Mouse (Mus musculus): ENCODE results near the gene Pih1d2. TPM values are rescaled to one million over a fixed set of nuclear protein-coding genes. Genes with fewer than 3 reads are reported as not detected.

The Pih1d2 gene
- polyA plus RNA-seq, 1 experiment: 2.5 TPM

DNA sequence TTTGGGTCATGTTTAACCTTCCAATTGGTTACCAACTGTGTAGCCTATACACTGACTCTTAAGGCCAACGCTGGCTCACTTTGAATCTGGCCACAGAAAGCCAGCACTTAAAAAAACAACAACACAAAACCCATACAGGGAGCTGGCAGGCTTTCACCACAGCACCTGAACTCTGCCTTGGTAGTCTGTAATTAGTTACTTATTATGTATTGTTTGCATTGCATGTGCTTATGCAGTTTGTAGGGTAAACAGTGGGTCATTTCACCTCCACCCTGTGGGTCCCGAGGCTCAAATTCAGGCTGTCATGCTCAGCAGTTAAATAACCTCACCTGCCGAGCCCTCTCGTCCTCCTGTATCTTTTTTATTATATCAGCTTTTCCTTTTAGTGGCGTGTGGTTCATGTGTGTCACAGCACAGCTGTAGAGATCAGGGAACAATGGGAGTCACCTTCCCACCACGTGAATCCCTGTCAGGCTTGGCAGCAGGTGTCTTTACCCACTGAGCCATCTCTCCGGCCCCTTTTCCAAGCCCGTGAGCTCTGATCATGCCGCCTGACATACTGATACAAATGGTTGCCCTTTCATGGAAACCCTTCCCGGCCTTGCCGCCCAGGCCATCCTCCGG lies 22.2 kb upstream of the Pih1d2 start:
- H3K79me2 ChIP-seq (ENCODE audit: control insufficient read depth, insufficient read depth): peaks cover 8% of the 10 kb centered on the region
- no peak overlapping the region for H3K4me3 ChIP-seq (ENCODE audit: insufficient read depth, poor library complexity, severe bottlenecking)
- H3K36me3 ChIP-seq (ENCODE audit: control insufficient read depth, insufficient read depth): peaks cover 44% of the 10 kb centered on the region
- H3ac ChIP-seq (ENCODE audit: control insufficient read depth, insufficient read length, low read depth): no peak overlapping the region
- TF ChIP-seq USF1 (IDR thresholded peaks at IDR 0.05; ENCODE audit: low read depth) (no peak), MYOD1 (IDR thresholded peaks at IDR 0.05; ENCODE audit: control insufficient read depth, insufficient read length, low read depth) (no peak), CTCF (IDR thresholded peaks at IDR 0.05; ENCODE audit: control insufficient read depth, insufficient read depth, insufficient read length) (no peak), FOSL1 (IDR thresholded peaks at IDR 0.05; ENCODE audit: insufficient read depth, low read length, poor library complexity, severe bottlenecking) (no peak), CEBPB (IDR thresholded peaks at IDR 0.05; ENCODE audit: low read depth) (no peak), MAX (IDR thresholded peaks at IDR 0.05) (no peak), MYOG (IDR thresholded peaks at IDR 0.05; ENCODE audit: control insufficient read depth, extremely low read depth, insufficient read length) (no peak)
- H3K27me3 ChIP-seq (ENCODE audit: control insufficient read depth, insufficient read depth, insufficient read length): no peaks in the 10 kb centered on the region
- H3K79me3 ChIP-seq (ENCODE audit: low read depth): peaks cover 1% of the 10 kb centered on the region

- Histone ChIP-seq H3ac (ENCODE audit: control insufficient read depth, insufficient read length, low read depth) (no peak overlapping the region), H3K4me3 (ENCODE audit: insufficient read depth, poor library complexity, severe bottlenecking) (no peak overlapping the region), H3K79me2 (ENCODE audit: control insufficient read depth, insufficient read depth) (peaks cover 29% of the 10 kb centered on the region), H3K27me3 (ENCODE audit: control insufficient read depth, insufficient read depth, insufficient read length) (no peaks in the 10 kb centered on the region), H3K79me3 (ENCODE audit: low read depth) (peaks cover 19% of the 10 kb centered on the region), H3K36me3 (ENCODE audit: control insufficient read depth, insufficient read depth) (peaks cover 53% of the 10 kb centered on the region)
- TF ChIP-seq CEBPB (IDR thresholded peaks at IDR 0.05; ENCODE audit: low read depth) (no peak), MYOD1 (IDR thresholded peaks at IDR 0.05; ENCODE audit: control insufficient read depth, insufficient read length, low read depth) (no peak), FOSL1 (IDR thresholded peaks at IDR 0.05; ENCODE audit: insufficient read depth, low read length, poor library complexity, severe bottlenecking) (no peak), CTCF (IDR thresholded peaks at IDR 0.05; ENCODE audit: control insufficient read depth, insufficient read depth, insufficient read length) (no peak), MYOG (IDR thresholded peaks at IDR 0.05; ENCODE audit: control insufficient read depth, extremely low read depth, insufficient read length) (no peak), USF1 (IDR thresholded peaks at IDR 0.05; ENCODE audit: low read depth) (no peak), MAX (IDR thresholded peaks at IDR 0.05) (no peak)
Observed at GRCm38 (mm10) chr9:50596973-50597372, 20.1 kb upstream of the Pih1d2 start.

DNA sequence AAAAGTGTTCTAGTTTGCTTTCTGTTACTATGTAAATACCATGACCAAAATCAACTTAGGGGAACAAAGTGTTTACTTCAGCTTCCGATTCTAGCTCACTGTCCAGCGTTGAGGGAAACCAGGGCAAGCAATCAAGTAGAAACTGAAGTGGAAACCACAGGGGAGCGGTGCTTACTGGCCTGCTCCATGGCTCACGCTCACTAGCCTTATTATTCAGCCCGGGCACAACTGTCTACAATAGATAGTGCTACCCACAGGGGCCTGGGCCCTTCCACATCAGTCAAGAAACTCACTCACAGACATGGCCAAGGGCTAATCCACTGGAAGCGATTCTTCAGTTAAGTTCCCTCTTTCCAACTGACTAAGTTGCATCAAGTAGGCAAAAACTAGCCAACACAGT lies 15.6 kb upstream of the Pih1d2 start:
- Histone ChIP-seq H3ac (ENCODE audit: control insufficient read depth, insufficient read length, low read depth) (no peak overlapping the region), H3K79me3 (ENCODE audit: low read depth) (peaks cover 52% of the 10 kb centered on the region), H3K79me2 (ENCODE audit: control insufficient read depth, insufficient read depth) (peaks cover 65% of the 10 kb centered on the region), H3K36me3 (ENCODE audit: control insufficient read depth, insufficient read depth) (peaks cover 60% of the 10 kb centered on the region), H3K4me3 (ENCODE audit: insufficient read depth, poor library complexity, severe bottlenecking) (no peak overlapping the region), H3K27me3 (ENCODE audit: control insufficient read depth, insufficient read depth, insufficient read length) (no peaks in the 10 kb centered on the region)
- TF ChIP-seq CEBPB (IDR thresholded peaks at IDR 0.05; ENCODE audit: low read depth) (no peak), MAX (IDR thresholded peaks at IDR 0.05) (no peak)

GRCm38 (mm10) chr9:50602055-50602845 lies 14.9 kb upstream of the Pih1d2 start:
- peaks cover 59% of the 10 kb centered on the region for H3K36me3 ChIP-seq (ENCODE audit: control insufficient read depth, insufficient read depth)
- H3K79me2 ChIP-seq (ENCODE audit: control insufficient read depth, insufficient read depth): peaks cover 72% of the 10 kb centered on the region
- H3ac ChIP-seq (ENCODE audit: control insufficient read depth, insufficient read length, low read depth): no peak overlapping the region
- TF ChIP-seq MYOD1 (IDR thresholded peaks at IDR 0.05; ENCODE audit: control insufficient read depth, insufficient read length, low read depth) (no peak), CTCF (IDR thresholded peaks at IDR 0.05; ENCODE audit: control insufficient read depth, insufficient read depth, insufficient read length) (no peak), FOSL1 (IDR thresholded peaks at IDR 0.05; ENCODE audit: insufficient read depth, low read length, poor library complexity, severe bottlenecking) (no peak), CEBPB (IDR thresholded peaks at IDR 0.05; ENCODE audit: low read depth) (no peak), MYOG (IDR thresholded peaks at IDR 0.05; ENCODE audit: control insufficient read depth, extremely low read depth, insufficient read length) (no peak), MAX (IDR thresholded peaks at IDR 0.05) (no peak), USF1 (IDR thresholded peaks at IDR 0.05; ENCODE audit: low read depth) (no peak)
- H3K4me3 ChIP-seq (ENCODE audit: insufficient read depth, poor library complexity, severe bottlenecking): peak overlapping the region; percentile 86
- no peaks in the 10 kb centered on the region for H3K27me3 ChIP-seq (ENCODE audit: control insufficient read depth, insufficient read depth, insufficient read length)
- H3K79me3 ChIP-seq (ENCODE audit: low read depth): peaks cover 52% of the 10 kb centered on the region

DNA sequence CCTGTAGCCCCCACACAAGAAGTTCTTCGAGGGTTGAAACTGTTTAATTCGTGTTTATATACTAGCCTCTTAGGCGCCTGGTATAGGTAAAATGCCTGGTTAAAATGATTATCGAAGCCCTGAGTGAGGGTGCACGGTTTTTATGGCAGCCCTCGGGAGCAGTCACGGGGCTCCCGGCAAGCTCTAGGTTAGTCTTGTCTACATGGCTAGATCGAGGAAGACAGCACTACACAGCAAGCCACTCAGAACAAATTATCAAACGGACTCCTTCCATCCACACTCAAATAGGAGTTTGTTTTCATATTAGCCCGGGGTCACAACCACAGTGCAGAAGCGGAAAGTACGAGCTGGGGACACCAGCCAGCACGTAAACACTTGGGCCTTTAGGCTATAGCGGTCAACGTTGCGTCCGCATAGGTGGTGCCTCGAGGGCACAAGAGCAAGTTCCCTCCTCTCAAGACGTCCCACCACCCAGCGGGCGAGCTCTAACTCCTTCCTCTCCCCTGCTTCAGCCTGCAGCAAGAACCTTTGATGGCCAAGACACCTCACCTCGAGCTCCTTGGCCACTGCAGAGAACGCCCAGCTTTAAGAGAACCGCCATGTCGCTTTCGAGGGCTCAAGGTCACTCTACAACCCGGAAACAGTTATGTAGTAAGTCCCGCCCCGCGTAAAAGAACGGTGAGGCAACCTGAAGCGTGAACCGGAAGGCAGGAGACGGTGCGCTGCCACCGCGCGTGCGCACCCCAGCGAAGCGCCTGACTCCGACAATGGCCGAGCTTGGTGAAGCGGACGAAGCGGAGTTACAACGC lies 13.7 kb upstream of the Pih1d2 start, which contains the start of the genes Sdhd and Timm8b:
Gene Sdhd, minus strand, starts transcription at position 624 of the 809 bp plus-strand sequence.
Gene Timm8b, plus strand, starts transcription at position 722 of the 809 bp plus-strand sequence.
- H3K27me3 ChIP-seq (ENCODE audit: control insufficient read depth, insufficient read depth, insufficient read length): no peaks in the 10 kb centered on the region
- H3ac ChIP-seq (ENCODE audit: control insufficient read depth, insufficient read length, low read depth): peak within 1 kb of the TSS; percentile 82
- H3K79me2 ChIP-seq (ENCODE audit: control insufficient read depth, insufficient read depth): peaks cover 76% of the 10 kb centered on the region
- peaks cover 57% of the 10 kb centered on the region for H3K79me3 ChIP-seq (ENCODE audit: low read depth)
- H3K4me3 ChIP-seq (ENCODE audit: insufficient read depth, poor library complexity, severe bottlenecking): peak within 1 kb of the TSS; percentile 86
- H3K36me3 ChIP-seq (ENCODE audit: control insufficient read depth, insufficient read depth): peaks cover 59% of the 10 kb centered on the region
- TF ChIP-seq USF1 (IDR thresholded peaks at IDR 0.05; ENCODE audit: low read depth) (no peak), MAX (IDR thresholded peaks at IDR 0.05) (peak; percentile 63), CEBPB (IDR thresholded peaks at IDR 0.05; ENCODE audit: low read depth) (peak; percentile 63)

Data from C2C12 (cell line).